Mouse (Mus musculus): ENCODE measurements around the gene Cadps2. TPM values are rescaled to one million over a fixed set of nuclear protein-coding genes. Genes with fewer than 3 reads are reported as not detected.

Cadps2 gene
- total and polyA plus RNA-seq, 3 experiments, result 0.87 TPM; not detected in 2

GRCm38 (mm10) chr6:23522556-23522955, 316.7 kb downstream of the Cadps2 start:
- ATAC-seq (ENCODE audit: extremely low read depth, insufficient number of reproducible peaks, low FRiP score, poor library complexity, severe bottlenecking), result no peak
- Histone ChIP-seq H3K27me3 (ENCODE audit: insufficient read depth, low read length) (no peaks in the 10 kb centered on the region), H3K36me3 (replicated peaks) (no peaks in the 10 kb centered on the region), H3K9me3 (replicated peaks) (no peaks in the 10 kb centered on the region), H3K4me1 (ENCODE audit: insufficient read depth, low read depth, low read length) (no peaks in the 10 kb centered on the region), H3K4me3 (ENCODE audit: low read depth, low read length) (no peak overlapping the region)
- no peak for TF ChIP-seq GATA2 (IDR thresholded peaks at IDR 0.05; ENCODE audit: borderline replicate concordance, low read depth, low read length)
- no peak for TF ChIP-seq GATA1 (IDR thresholded peaks at IDR 0.05; ENCODE audit: borderline replicate concordance, low read length)
- TF ChIP-seq CTCF (IDR thresholded peaks at IDR 0.05; ENCODE audit: low read depth, low read length), result no peak
- TF ChIP-seq TAL1 (conservative IDR thresholded peaks at IDR 0.05; ENCODE audit: low read depth, low read length), result no peak
- no peak for TF ChIP-seq POLR2AphosphoS5 (IDR thresholded peaks at IDR 0.05; ENCODE audit: insufficient replicate concordance, low read depth, low read length)
- no peak for DNase-seq (ENCODE audit: low spot score)

GRCm38 (mm10) chr6:23498611-23499010, 340.6 kb downstream of the Cadps2 start:
- no peaks in the 10 kb centered on the region for H3K27me3 ChIP-seq (ENCODE audit: insufficient read depth, low read length)
- no peaks in the 10 kb centered on the region for H3K9me3 ChIP-seq (replicated peaks)
- H3K4me3 ChIP-seq (ENCODE audit: low read depth, low read length), result no peak overlapping the region
- no peak for TF ChIP-seq TAL1 (conservative IDR thresholded peaks at IDR 0.05; ENCODE audit: low read depth, low read length)
- TF ChIP-seq GATA2 (IDR thresholded peaks at IDR 0.05; ENCODE audit: borderline replicate concordance, low read depth, low read length), result no peak
- TF ChIP-seq POLR2AphosphoS5 (IDR thresholded peaks at IDR 0.05; ENCODE audit: insufficient replicate concordance, low read depth, low read length), result no peak
- TF ChIP-seq GATA1 (IDR thresholded peaks at IDR 0.05; ENCODE audit: borderline replicate concordance, low read length), result no peak
- TF ChIP-seq CTCF (IDR thresholded peaks at IDR 0.05; ENCODE audit: low read depth, low read length), result no peak
- H3K4me1 ChIP-seq (ENCODE audit: insufficient read depth, low read depth, low read length), result no peaks in the 10 kb centered on the region
- H3K36me3 ChIP-seq (replicated peaks), result no peaks in the 10 kb centered on the region
- ATAC-seq (ENCODE audit: extremely low read depth, insufficient number of reproducible peaks, low FRiP score, poor library complexity, severe bottlenecking), result no peak
- DNase-seq (ENCODE audit: low spot score), result no peak

- no peak for TF ChIP-seq TAL1 (conservative IDR thresholded peaks at IDR 0.05; ENCODE audit: low read depth, low read length)
- TF ChIP-seq GATA1 (IDR thresholded peaks at IDR 0.05; ENCODE audit: borderline replicate concordance, low read length), result no peak
- TF ChIP-seq GATA2 (IDR thresholded peaks at IDR 0.05; ENCODE audit: borderline replicate concordance, low read depth, low read length), result no peak
- TF ChIP-seq POLR2AphosphoS5 (IDR thresholded peaks at IDR 0.05; ENCODE audit: insufficient replicate concordance, low read depth, low read length), result no peak
- TF ChIP-seq CTCF (IDR thresholded peaks at IDR 0.05; ENCODE audit: low read depth, low read length), result no peak
- H3K27me3 ChIP-seq (ENCODE audit: insufficient read depth, low read length), result no peaks in the 10 kb centered on the region
- no peaks in the 10 kb centered on the region for H3K36me3 ChIP-seq (replicated peaks)
- no peaks in the 10 kb centered on the region for H3K9me3 ChIP-seq (replicated peaks)
- DNase-seq (ENCODE audit: low spot score) (no peak), ATAC-seq (ENCODE audit: extremely low read depth, insufficient number of reproducible peaks, low FRiP score, poor library complexity, severe bottlenecking) (no peak)
- H3K4me3 ChIP-seq (ENCODE audit: low read depth, low read length), result no peak overlapping the region
- H3K4me1 ChIP-seq (ENCODE audit: insufficient read depth, low read depth, low read length), result no peaks in the 10 kb centered on the region
Measured at GRCm38 (mm10) chr6:23491804-23492203, 347.4 kb downstream of the Cadps2 start.

GRCm38 (mm10) chr6:23490431-23490830, 348.8 kb downstream of the Cadps2 start:
- TF ChIP-seq CTCF (IDR thresholded peaks at IDR 0.05; ENCODE audit: low read depth, low read length) (no peak), TAL1 (conservative IDR thresholded peaks at IDR 0.05; ENCODE audit: low read depth, low read length) (no peak), GATA1 (IDR thresholded peaks at IDR 0.05; ENCODE audit: borderline replicate concordance, low read length) (no peak), GATA2 (IDR thresholded peaks at IDR 0.05; ENCODE audit: borderline replicate concordance, low read depth, low read length) (no peak), POLR2AphosphoS5 (IDR thresholded peaks at IDR 0.05; ENCODE audit: insufficient replicate concordance, low read depth, low read length) (no peak)
- Histone ChIP-seq H3K4me3 (ENCODE audit: low read depth, low read length) (no peak overlapping the region), H3K36me3 (replicated peaks) (no peaks in the 10 kb centered on the region), H3K9me3 (replicated peaks) (0 out of 2 replicates have a peak, but pooled peaks cover 3% of the 10 kb centered on the region), H3K4me1 (ENCODE audit: insufficient read depth, low read depth, low read length) (no peaks in the 10 kb centered on the region), H3K27me3 (ENCODE audit: insufficient read depth, low read length) (no peaks in the 10 kb centered on the region)
- DNase-seq (ENCODE audit: low spot score) (no peak), ATAC-seq (ENCODE audit: extremely low read depth, insufficient number of reproducible peaks, low FRiP score, poor library complexity, severe bottlenecking) (no peak)

- H3K4me3 ChIP-seq (ENCODE audit: low read depth, low read length), result no peak overlapping the region
- ATAC-seq (ENCODE audit: extremely low read depth, insufficient number of reproducible peaks, low FRiP score, poor library complexity, severe bottlenecking) (no peak), DNase-seq (ENCODE audit: low spot score) (no peak)
- no peaks in the 10 kb centered on the region for H3K27me3 ChIP-seq (ENCODE audit: insufficient read depth, low read length)
- H3K4me1 ChIP-seq (ENCODE audit: insufficient read depth, low read depth, low read length), result no peaks in the 10 kb centered on the region
- no peaks in the 10 kb centered on the region for H3K36me3 ChIP-seq (replicated peaks)
- H3K9me3 ChIP-seq (replicated peaks), result 0 out of 2 replicates have a peak, but pooled peaks cover 3% of the 10 kb centered on the region
- TF ChIP-seq POLR2AphosphoS5 (IDR thresholded peaks at IDR 0.05; ENCODE audit: insufficient replicate concordance, low read depth, low read length), result no peak
- TF ChIP-seq GATA2 (IDR thresholded peaks at IDR 0.05; ENCODE audit: borderline replicate concordance, low read depth, low read length), result no peak
- TF ChIP-seq GATA1 (IDR thresholded peaks at IDR 0.05; ENCODE audit: borderline replicate concordance, low read length), result no peak
- TF ChIP-seq TAL1 (conservative IDR thresholded peaks at IDR 0.05; ENCODE audit: low read depth, low read length), result no peak
- TF ChIP-seq CTCF (IDR thresholded peaks at IDR 0.05; ENCODE audit: low read depth, low read length), result no peak
Measured at GRCm38 (mm10) chr6:23489046-23489445, 350.2 kb downstream of the Cadps2 start.

- Histone ChIP-seq H3K36me3 (replicated peaks) (no peaks in the 10 kb centered on the region), H3K4me3 (ENCODE audit: low read depth, low read length) (no peak overlapping the region), H3K9me3 (replicated peaks) (no peaks in the 10 kb centered on the region), H3K4me1 (ENCODE audit: insufficient read depth, low read depth, low read length) (no peaks in the 10 kb centered on the region), H3K27me3 (ENCODE audit: insufficient read depth, low read length) (no peaks in the 10 kb centered on the region)
- DNase-seq (ENCODE audit: low spot score) (no peak), ATAC-seq (ENCODE audit: extremely low read depth, insufficient number of reproducible peaks, low FRiP score, poor library complexity, severe bottlenecking) (no peak)
- TF ChIP-seq CTCF (IDR thresholded peaks at IDR 0.05; ENCODE audit: low read depth, low read length) (no peak), GATA2 (IDR thresholded peaks at IDR 0.05; ENCODE audit: borderline replicate concordance, low read depth, low read length) (no peak), POLR2AphosphoS5 (IDR thresholded peaks at IDR 0.05; ENCODE audit: insufficient replicate concordance, low read depth, low read length) (no peak), TAL1 (conservative IDR thresholded peaks at IDR 0.05; ENCODE audit: low read depth, low read length) (no peak), GATA1 (IDR thresholded peaks at IDR 0.05; ENCODE audit: borderline replicate concordance, low read length) (no peak)
Measured at GRCm38 (mm10) chr6:23472686-23473085, 366.5 kb downstream of the Cadps2 start.
